Mouse (Mus musculus) brain, embryonic 14.5 days (tissue): ENCODE measurements at regions not wholly inside any gene's neighbourhood (a gene's known extent, or its start where the extent isn't known, plus 50 kb on each side); places are given as distances from the start of the nearest gene placed in this dataset.

Source experiments
- CTCF ChIP-seq: fragments of 200-500 bp; IDR thresholded peaks from 2 replicates; pipeline ENCODE4 v1.5.1; 2012; ENCODE audit warnings: inconsistent platforms, mild to moderate bottlenecking, moderate library complexity, borderline replicate concordance; ENCODE audit not compliant: insufficient read depth, insufficient read length; ENCODE audit errors: extremely low read depth
- POLR2A ChIP-seq: fragments of 200-500 bp; IDR thresholded peaks from 2 replicates; pipeline ENCODE4 v1.6.1; 2012; ENCODE audit warnings: mild to moderate bottlenecking, inconsistent platforms, borderline replicate concordance; ENCODE audit not compliant: poor library complexity, insufficient read depth, insufficient read length, severe bottlenecking; ENCODE audit errors: extremely low read depth

- TF ChIP-seq POLR2A (no peak), CTCF (no peak)
Observed at GRCm38 (mm10) chr8:7447026-7447425, 1214.0 kb downstream of the Efnb2 start.
